Mouse (Mus musculus) embryonic facial prominence, embryonic 14.5 days (tissue): Measurements from ENCODE around the gene Ogdh. TPM values are rescaled to one million over a fixed set of nuclear protein-coding genes. Genes with fewer than 3 reads are reported as not detected.

Source experiments
- ATAC-seq: fragments of 200-750 bp; cut with Nextera tagmentation; 2 replicates; pipeline ENCODE4 v1.8.0; 2017; ENCODE audit warnings: low read depth, moderate number of reproducible peaks, moderate TSS enrichment
- DNase-seq: peaks from one replicate; pipeline ENCODE4 v3.0.0-alpha.2; 2015; ENCODE audit warnings: low spot score
- H3K27ac ChIP-seq: fragments of 300-500 bp; sonication (generic); replicated peaks from 2 replicates; pipeline ENCODE4 v1.5.1; 2014; ENCODE audit warnings: low read depth, mild to moderate bottlenecking, low read length, moderate library complexity
- H3K27me3 ChIP-seq: fragments of 300-500 bp; sonication (generic); replicated peaks from 2 replicates; pipeline ENCODE4 v1.6.1; 2014; ENCODE audit warnings: low read length; ENCODE audit not compliant: control insufficient read depth, insufficient read depth
- H3K36me3 ChIP-seq: fragments of 300-500 bp; sonication (generic); 2 replicates; pipeline ENCODE4 v1.6.1; 2014; ENCODE audit warnings: low read length, mixed read lengths; ENCODE audit not compliant: control insufficient read depth, insufficient read depth
- H3K4me1 ChIP-seq: fragments of 300-500 bp; sonication (generic); 2 replicates; pipeline ENCODE4 v1.6.1; 2014; ENCODE audit warnings: antibody characterized with exemption, low read length; ENCODE audit not compliant: control insufficient read depth, insufficient read depth
- H3K4me2 ChIP-seq: fragments of 300-500 bp; sonication (generic); 2 replicates; pipeline ENCODE4 v1.6.1; 2014; ENCODE audit warnings: low read depth, mild to moderate bottlenecking, low read length, moderate library complexity, mixed read lengths
- H3K4me3 ChIP-seq: fragments of 300-500 bp; sonication (generic); 2 replicates; pipeline ENCODE4 v1.5.1; 2014; ENCODE audit warnings: low read depth, mild to moderate bottlenecking, low read length
- H3K9ac ChIP-seq: fragments of 300-500 bp; sonication (generic); 2 replicates; pipeline ENCODE4 v1.6.1; 2014; ENCODE audit warnings: low read depth, mild to moderate bottlenecking, low read length, moderate library complexity, mixed read lengths
- H3K9me3 ChIP-seq: fragments of 300-500 bp; sonication (generic); 2 replicates; pipeline ENCODE4 v1.6.1; 2016; ENCODE audit warnings: low read length; ENCODE audit not compliant: control insufficient read depth
- WGBS: fragments of 180-500 bp; shearing (Covaris S2); extraction: QIAGEN DNeasy Blood & Tissue Kit; methylation state at CpG from one replicate; pipeline ENCODE4 v1.1.7; 2014; 5-methylcytosine and 5-hydroxymethylcytosine counted together
- polyA plus RNA-seq: library from polyadenylated mRNA; unstranded; fragments of >200 nt; fragmentation: Nextera tagmentation; extraction: Ambion mirVana; gene quantifications from 2 replicates; pipeline ENCODE4 v1.2.1, GENCODE M21; 2014

Ogdh gene
- polyA plus RNA-seq, 1 experiment from 2014 or later: 92.5 TPM

- Histone ChIP-seq H3K4me1 (peaks cover 4% of the 10 kb centered on the region; the same call in 1 of the 2 replicates), H3K27ac (peak overlapping the region; percentile 91), H3K36me3 (no peaks in the 10 kb centered on the region), H3K9me3 (no peaks in the 10 kb centered on the region), H3K27me3 (no peaks in the 10 kb centered on the region), H3K4me3 (peak overlapping the region; percentile 86), H3K4me2 (peak overlapping the region; percentile 80), H3K9ac (peak overlapping the region; percentile 81)
- WGBS: 21% methylated on average over 3 of the region's 3 CpGs
- ATAC-seq (no peak), DNase-seq (peak; percentile 15)
Observed at GRCm38 (mm10) chr11:6290883-6291282, 550 bp upstream of the Ogdh start.

DNA sequence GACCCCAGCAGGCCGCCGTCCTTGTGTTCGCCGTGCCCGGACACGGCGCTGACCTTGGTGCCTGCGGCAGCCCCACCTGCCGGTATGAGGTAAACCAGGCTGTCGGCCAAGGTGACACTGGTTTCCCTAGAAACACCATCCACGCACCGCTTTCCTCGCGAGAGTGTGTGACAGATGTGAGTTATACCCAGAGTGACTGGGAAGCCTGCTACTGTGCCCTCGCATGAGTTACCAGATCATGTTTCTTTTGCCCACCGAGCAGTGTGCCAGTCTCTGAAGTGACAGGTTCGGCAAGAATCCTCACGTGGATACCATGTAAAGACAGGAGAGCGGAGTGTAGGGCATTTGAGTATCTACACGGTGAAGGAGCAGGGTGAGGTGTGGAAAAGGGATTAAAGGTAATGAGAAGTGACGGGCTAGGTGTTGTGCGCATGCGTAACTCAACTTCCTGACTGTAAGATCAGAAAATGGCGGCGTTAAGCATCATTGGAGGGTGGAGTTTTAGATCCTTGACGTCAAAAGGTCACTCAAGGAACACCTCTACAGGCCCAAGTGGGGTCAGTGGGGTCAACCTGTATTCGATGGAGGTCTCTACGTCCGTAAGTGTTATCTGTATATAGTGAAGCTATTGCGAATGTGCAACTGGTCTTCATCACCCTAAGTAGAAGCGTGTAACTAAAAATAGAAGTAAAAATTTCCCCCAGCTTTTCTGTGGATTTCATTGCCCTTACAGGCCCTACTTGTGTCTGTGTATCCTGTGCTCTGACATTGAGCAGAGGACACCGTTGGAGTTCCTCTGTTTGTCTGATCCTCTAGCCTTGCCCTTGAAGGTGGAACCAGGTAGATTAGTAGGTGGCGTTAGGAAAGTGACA lies 919 bp downstream of the Ogdh start:
- no peaks in the 10 kb centered on the region for H3K27me3 ChIP-seq
- peak overlapping the region; percentile 86 for H3K4me3 ChIP-seq
- 17% methylated on average over 33 of the region's 33 CpGs for WGBS
- H3K9ac ChIP-seq: peak overlapping the region; percentile 81
- peaks cover 6% of the 10 kb centered on the region for H3K36me3 ChIP-seq
- peak; percentile 88 for DNase-seq
- H3K4me1 ChIP-seq: peaks cover 4% of the 10 kb centered on the region; the same call in 1 of the 2 replicates
- no peaks in the 10 kb centered on the region for H3K9me3 ChIP-seq
- ATAC-seq: peak; percentile 51
- peak overlapping the region; percentile 91; the same call in 1 of the 2 replicates for H3K27ac ChIP-seq
- peak overlapping the region; percentile 80 for H3K4me2 ChIP-seq

DNA sequence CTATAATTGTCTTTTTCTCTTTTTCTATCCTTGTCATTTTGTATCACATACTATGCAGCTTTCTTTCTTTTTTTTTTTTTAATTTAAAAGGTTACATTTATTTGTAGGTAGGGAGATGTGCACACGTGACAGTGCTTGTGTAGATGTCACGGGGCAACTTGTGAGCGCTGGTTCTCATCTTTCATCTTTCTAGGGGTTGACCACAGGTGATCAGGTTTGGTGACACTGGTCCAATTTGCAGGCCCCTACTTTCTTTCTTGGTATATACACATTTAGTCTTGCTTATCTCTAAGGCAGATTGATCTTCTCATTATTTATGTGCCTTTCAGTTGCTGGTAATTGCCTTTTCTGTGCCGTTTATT lies 1.5 kb downstream of the Ogdh start:
- Histone ChIP-seq H3K9ac (no peak overlapping the region), H3K27me3 (no peaks in the 10 kb centered on the region), H3K27ac (peak overlapping the region; percentile 91; the same call in 1 of the 2 replicates), H3K9me3 (no peaks in the 10 kb centered on the region), H3K4me2 (peak overlapping the region; percentile 80), H3K4me1 (peaks cover 4% of the 10 kb centered on the region; the same call in 1 of the 2 replicates), H3K4me3 (peak overlapping the region; percentile 86), H3K36me3 (peaks cover 13% of the 10 kb centered on the region)
- WGBS: 90% methylated on average over 4 of the region's 4 CpGs
- DNase-seq (no peak), ATAC-seq (no peak)

DNA sequence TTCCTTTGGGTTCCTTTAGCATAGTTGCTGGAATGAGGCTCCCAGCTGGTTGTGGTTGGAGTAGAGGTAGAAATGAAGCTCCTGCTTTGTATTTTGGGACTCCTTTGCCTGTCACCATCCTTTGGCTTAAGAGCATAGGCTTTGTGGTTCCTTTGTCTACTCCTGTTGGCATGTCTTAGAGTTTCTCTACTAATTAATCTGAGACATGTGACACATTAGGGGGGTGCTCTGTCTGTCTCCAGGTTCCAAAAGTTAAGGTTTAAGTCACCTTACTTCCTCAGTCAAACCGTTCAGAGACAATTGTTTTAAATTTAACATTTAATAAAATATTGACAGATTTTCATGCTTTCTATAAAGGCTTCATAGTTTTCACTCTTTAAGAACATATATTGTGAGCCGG lies 2.2 kb downstream of the Ogdh start:
- WGBS: 89% methylated on average over 2 of the region's 2 CpGs
- ATAC-seq: no peak
- Histone ChIP-seq H3K4me1 (peaks cover 4% of the 10 kb centered on the region; the same call in 1 of the 2 replicates), H3K27ac (no peak overlapping the region), H3K4me2 (no peak overlapping the region), H3K9ac (no peak overlapping the region), H3K27me3 (no peaks in the 10 kb centered on the region), H3K4me3 (no peak overlapping the region), H3K36me3 (peaks cover 19% of the 10 kb centered on the region), H3K9me3 (no peaks in the 10 kb centered on the region)
- DNase-seq: no peak

DNA sequence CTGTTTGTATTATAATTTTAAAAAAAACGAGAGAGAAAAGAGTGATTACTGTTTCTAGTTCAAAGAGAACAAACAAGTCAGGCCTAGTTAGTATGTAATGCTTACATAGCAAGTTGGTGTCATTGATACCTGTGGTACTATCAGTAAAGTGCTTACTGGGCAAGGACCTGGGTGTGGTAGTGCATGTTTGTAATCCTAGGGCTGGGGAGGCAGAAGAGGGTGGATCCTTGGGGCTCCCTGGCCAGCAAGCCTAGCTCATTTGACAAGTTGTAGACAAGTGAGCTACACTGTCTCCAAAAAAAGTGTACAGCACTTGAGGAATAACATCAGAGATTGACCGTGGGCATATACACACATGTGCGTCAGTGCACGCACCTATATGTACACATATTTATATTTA lies 3.2 kb downstream of the Ogdh start:
- peaks cover 29% of the 10 kb centered on the region for H3K36me3 ChIP-seq
- H3K27me3 ChIP-seq: no peaks in the 10 kb centered on the region
- ATAC-seq: no peak
- H3K9ac ChIP-seq: no peak overlapping the region
- no peak for DNase-seq
- peaks cover 4% of the 10 kb centered on the region; the same call in 1 of the 2 replicates for H3K4me1 ChIP-seq
- no peak overlapping the region for H3K4me3 ChIP-seq
- H3K4me2 ChIP-seq: no peak overlapping the region
- H3K27ac ChIP-seq: no peak overlapping the region
- WGBS: 93% methylated on average over 4 of the region's 4 CpGs
- H3K9me3 ChIP-seq: no peaks in the 10 kb centered on the region

DNA sequence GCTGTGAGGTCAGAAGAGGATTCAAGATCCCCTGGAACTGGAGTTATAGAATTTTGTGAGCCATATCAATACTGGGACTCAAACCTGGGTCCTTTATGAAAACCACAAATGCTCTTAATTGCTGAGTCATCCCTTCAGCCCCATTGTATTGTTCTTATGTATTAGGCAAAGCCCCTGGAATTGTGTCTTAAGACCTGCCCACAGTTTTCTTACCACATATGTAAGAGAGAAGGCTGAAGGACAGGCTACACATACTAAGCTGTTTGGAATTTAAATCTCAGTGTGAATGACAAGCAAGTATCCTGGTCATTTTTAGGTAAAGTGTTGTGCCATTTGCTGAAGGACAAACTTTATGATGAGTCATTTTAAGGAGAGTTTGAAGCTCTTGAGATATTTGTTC lies 4.6 kb downstream of the Ogdh start:
- H3K4me1 ChIP-seq: peaks cover 4% of the 10 kb centered on the region; the same call in 1 of the 2 replicates
- H3K9me3 ChIP-seq: no peaks in the 10 kb centered on the region
- H3K9ac ChIP-seq: no peak overlapping the region
- DNase-seq: no peak
- no peaks in the 10 kb centered on the region for H3K27me3 ChIP-seq
- no peak overlapping the region for H3K4me3 ChIP-seq
- no peak for ATAC-seq
- H3K36me3 ChIP-seq: peaks cover 43% of the 10 kb centered on the region
- H3K27ac ChIP-seq: no peak overlapping the region
- H3K4me2 ChIP-seq: no peak overlapping the region

DNA sequence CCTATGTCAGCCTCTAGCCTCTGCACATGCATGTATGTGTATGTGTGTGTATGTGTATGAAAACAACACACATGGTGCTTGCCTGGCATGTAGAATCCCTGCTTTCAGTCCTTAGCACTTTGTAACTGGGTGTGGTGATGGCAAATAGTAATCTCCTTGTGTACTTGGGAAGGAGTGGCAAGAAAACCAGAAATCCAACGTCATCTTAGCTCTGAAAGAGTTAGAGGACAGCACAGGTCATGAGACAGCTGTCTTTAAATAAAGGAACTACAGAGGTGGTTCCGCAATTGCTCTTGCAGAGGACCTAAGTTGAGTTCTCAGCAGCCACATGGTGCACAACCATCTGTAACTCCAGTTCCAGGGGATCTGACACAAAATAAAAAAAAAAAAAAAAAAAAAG lies 8.0 kb downstream of the Ogdh start:
- no peak overlapping the region for H3K4me3 ChIP-seq
- H3K9ac ChIP-seq: no peak overlapping the region
- H3K9me3 ChIP-seq: no peaks in the 10 kb centered on the region
- no peak overlapping the region for H3K27ac ChIP-seq
- no peak for DNase-seq
- H3K4me1 ChIP-seq: no peaks in the 10 kb centered on the region
- WGBS: 84% methylated on average over 2 of the region's 2 CpGs
- H3K36me3 ChIP-seq: peaks cover 68% of the 10 kb centered on the region
- H3K4me2 ChIP-seq: no peak overlapping the region
- H3K27me3 ChIP-seq: no peaks in the 10 kb centered on the region
- no peak for ATAC-seq

DNA sequence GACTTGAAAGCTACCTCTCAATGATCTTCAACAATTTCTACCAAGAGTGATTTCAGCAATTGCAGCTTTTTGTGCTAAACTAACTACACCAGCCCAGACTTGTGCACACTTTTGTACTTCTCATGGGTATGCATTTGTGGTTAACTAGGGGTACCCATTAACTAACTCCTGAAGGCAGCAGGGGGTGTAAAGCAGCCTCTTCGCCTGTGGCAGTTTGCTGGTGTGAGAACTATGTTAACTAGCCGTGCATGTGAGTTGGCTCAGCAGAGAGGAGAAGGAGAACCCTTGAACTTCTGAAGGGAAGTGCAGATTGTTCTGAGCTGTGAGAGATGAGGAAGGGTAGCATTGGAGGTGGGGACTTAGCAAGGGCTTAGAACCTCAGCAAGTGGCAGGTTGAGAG lies 11.4 kb downstream of the Ogdh start:
- 84% methylated on average over 2 of the region's 2 CpGs for WGBS
- H3K9ac ChIP-seq: no peak overlapping the region
- H3K4me2 ChIP-seq: no peak overlapping the region
- no peak overlapping the region for H3K4me3 ChIP-seq
- no peaks in the 10 kb centered on the region for H3K4me1 ChIP-seq
- no peaks in the 10 kb centered on the region for H3K9me3 ChIP-seq
- H3K27me3 ChIP-seq: no peaks in the 10 kb centered on the region
- DNase-seq (no peak), ATAC-seq (no peak)
- H3K36me3 ChIP-seq: peaks cover 66% of the 10 kb centered on the region
- H3K27ac ChIP-seq: no peak overlapping the region

- Histone ChIP-seq H3K9me3 (no peaks in the 10 kb centered on the region), H3K36me3 (peaks cover 58% of the 10 kb centered on the region), H3K27me3 (no peaks in the 10 kb centered on the region), H3K4me3 (no peak overlapping the region), H3K27ac (no peak overlapping the region), H3K4me1 (no peaks in the 10 kb centered on the region), H3K4me2 (no peak overlapping the region), H3K9ac (no peak overlapping the region)
- DNase-seq: no peak
- WGBS: 65% methylated on average over 1 of the region's 1 CpGs
- ATAC-seq: no peak
Observed at GRCm38 (mm10) chr11:6305943-6306430, 14.6 kb downstream of the Ogdh start.
